Mouse (Mus musculus) CH12.LX (cell line): ENCODE data around the gene Hils1. TPM values are rescaled to one million over a fixed set of nuclear protein-coding genes. Genes with fewer than 3 reads are reported as not detected.

Source experiments
- DNase-seq: peaks from one replicate; pipeline ENCODE4 v3.0.0-alpha.2; 2013; ENCODE audit errors: extremely low read depth
- H3K27ac ChIP-seq: 2 replicates; pipeline ENCODE4 v1.5.1; 2012; ENCODE audit warnings: low read depth, mild to moderate bottlenecking, control low read depth, moderate library complexity; ENCODE audit not compliant: insufficient read depth
- H3K27me3 ChIP-seq: replicated peaks from 2 replicates; pipeline ENCODE3; 2012; ENCODE audit warnings: inconsistent platforms
- H3K36me3 ChIP-seq, 2 experiments: replicated peaks in 1 of 2; 2 replicates each; pipeline versions ENCODE3 to v1.6.1; 2012; ENCODE audit warnings: inconsistent platforms in 1 of 2, low read length in 1 of 2, mild to moderate bottlenecking in 1 of 2, mixed read lengths in 1 of 2, moderate library complexity in 1 of 2; ENCODE audit not compliant: control insufficient read depth in 1 of 2, insufficient read depth in 1 of 2
- H3K4me1 ChIP-seq, 2 experiments: 2 replicates each; pipeline ENCODE4 v1.6.1; 2012; ENCODE audit warnings: inconsistent platforms in 1 of 2, moderate library complexity in 1 of 2; ENCODE audit not compliant: insufficient read depth in 2 of 2, control insufficient read depth in 1 of 2
- H3K4me2 ChIP-seq: 2 replicates; pipeline ENCODE4 v1.6.1; 2012; ENCODE audit warnings: low read depth, mild to moderate bottlenecking, control low read depth; ENCODE audit not compliant: poor library complexity, insufficient read depth, severe bottlenecking
- H3K4me3 ChIP-seq, 3 experiments: fragments of 150-350 bp in 1 of 3; sonication (generic) in 1 of 3; replicated peaks in 1 of 3; 2 replicates each; pipeline versions ENCODE3 to v1.5.1; 2011 to 2012; ENCODE audit warnings: low read depth in 2 of 3, low read length in 2 of 3, mild to moderate bottlenecking in 2 of 3, moderate library complexity in 2 of 3, control low read depth in 1 of 3, improper control_type of control experiment in 1 of 3, inconsistent platforms in 1 of 3, mixed read lengths in 1 of 3; ENCODE audit not compliant: poor library complexity in 1 of 3
- H3K79me2 ChIP-seq: replicated peaks from 2 replicates; pipeline ENCODE4 v1.6.1; 2012; ENCODE audit warnings: mild to moderate bottlenecking, moderate library complexity; ENCODE audit not compliant: control insufficient read depth, poor library complexity, insufficient read depth, severe bottlenecking; ENCODE audit errors: extremely low read depth
- H3K9ac ChIP-seq: 2 replicates; pipeline ENCODE4 v1.6.1; 2012; ENCODE audit warnings: low read depth, mild to moderate bottlenecking, control low read depth, moderate library complexity; ENCODE audit not compliant: insufficient read depth
- H3K9me3 ChIP-seq: replicated peaks from 2 replicates; pipeline ENCODE3; 2012; ENCODE audit warnings: low read length, inconsistent platforms, mixed read lengths
- BHLHE40 ChIP-seq: IDR thresholded peaks from 2 replicates; pipeline ENCODE4 v1.6.1; 2011; ENCODE audit warnings: mild to moderate bottlenecking, low read depth, low read length, improper control_type of control experiment
- CHD1 ChIP-seq: IDR thresholded peaks from 2 replicates; pipeline ENCODE4 v1.6.1; 2012; ENCODE audit warnings: low read depth, low read length, improper control_type of control experiment, inconsistent platforms
- CHD2 ChIP-seq: IDR thresholded peaks from 2 replicates; pipeline ENCODE4 v1.6.1; 2011; ENCODE audit warnings: low read length, improper control_type of control experiment
- CTCF ChIP-seq, 2 experiments: IDR thresholded peaks in 1 of 2; conservative IDR thresholded peaks in 1 of 2; 2 replicates each; pipeline ENCODE4 v1.5.1; 2011 to 2012; ENCODE audit warnings: low read depth in 2 of 2, low read length in 2 of 2, improper control_type of control experiment in 1 of 2, inconsistent platforms in 1 of 2, mild to moderate bottlenecking in 1 of 2, moderate library complexity in 1 of 2
- ELF1 ChIP-seq: IDR thresholded peaks from 2 replicates; pipeline ENCODE4 v1.6.1; 2014; ENCODE audit warnings: low read depth, mild to moderate bottlenecking, inconsistent platforms, low read length, improper control_type of control experiment
- EP300 ChIP-seq: IDR thresholded peaks from 2 replicates; pipeline ENCODE4 v1.6.1; 2011; ENCODE audit warnings: low read length, improper control_type of control experiment
- GABPA ChIP-seq: IDR thresholded peaks from 2 replicates; pipeline ENCODE4 v1.6.1; 2012; ENCODE audit warnings: low read depth, low read length, improper control_type of control experiment, inconsistent platforms; ENCODE audit not compliant: insufficient replicate concordance
- HCFC1 ChIP-seq: IDR thresholded peaks from 2 replicates; pipeline ENCODE4 v1.6.1; 2012; ENCODE audit warnings: low read depth, mild to moderate bottlenecking, inconsistent platforms, low read length, improper control_type of control experiment
- IRF4 ChIP-seq: IDR thresholded peaks from 2 replicates; pipeline ENCODE4 v1.6.1; 2014; ENCODE audit warnings: low read depth, mild to moderate bottlenecking, inconsistent platforms, low read length, improper control_type of control experiment
- JUN ChIP-seq: IDR thresholded peaks from 2 replicates; pipeline ENCODE4 v1.6.1; 2011; ENCODE audit warnings: low read depth, mild to moderate bottlenecking, low read length, improper control_type of control experiment, moderate library complexity; ENCODE audit not compliant: insufficient read depth
- JUND ChIP-seq: conservative IDR thresholded peaks from 2 replicates; pipeline ENCODE4 v1.6.1; 2011; ENCODE audit warnings: low read depth, low read length, improper control_type of control experiment
- MAFK ChIP-seq: IDR thresholded peaks from 2 replicates; pipeline ENCODE4 v1.6.1; 2011; ENCODE audit warnings: low read length, improper control_type of control experiment; ENCODE audit not compliant: insufficient replicate concordance
- MAX ChIP-seq: IDR thresholded peaks from 2 replicates; pipeline ENCODE4 v1.6.1; 2011; ENCODE audit warnings: low read length, improper control_type of control experiment
- MEF2A ChIP-seq: IDR thresholded peaks from 2 replicates; pipeline ENCODE4 v1.6.1; 2014; ENCODE audit warnings: low read depth, mild to moderate bottlenecking, inconsistent platforms, low read length, improper control_type of control experiment, borderline replicate concordance
- MYC ChIP-seq: IDR thresholded peaks from 2 replicates; pipeline ENCODE4 v1.6.1; 2011; ENCODE audit warnings: low read depth, mild to moderate bottlenecking, improper control_type of control experiment, low read length
- NELFE ChIP-seq: IDR thresholded peaks from 2 replicates; pipeline ENCODE4 v1.6.1; 2011; ENCODE audit warnings: low read depth, low read length, improper control_type of control experiment
- NRF1 ChIP-seq: IDR thresholded peaks from 2 replicates; pipeline ENCODE4 v1.6.1; 2014; ENCODE audit warnings: low read depth, mild to moderate bottlenecking, inconsistent platforms, low read length, improper control_type of control experiment, moderate library complexity
- PAX5 ChIP-seq: IDR thresholded peaks from 2 replicates; pipeline ENCODE4 v1.6.1; 2012; ENCODE audit warnings: low read length, inconsistent platforms, mixed read lengths
- POLR2A ChIP-seq: IDR thresholded peaks from 2 replicates; pipeline ENCODE4 v1.6.1; 2011; ENCODE audit warnings: low read depth, mild to moderate bottlenecking, improper control_type of control experiment, low read length
- POLR2AphosphoS2 ChIP-seq: IDR thresholded peaks from 2 replicates; pipeline ENCODE4 v1.6.1; 2011; ENCODE audit warnings: low read depth, low read length, improper control_type of control experiment
- RAD21 ChIP-seq: IDR thresholded peaks from 2 replicates; pipeline ENCODE4 v1.6.1; 2011; ENCODE audit warnings: low read depth, mild to moderate bottlenecking, low read length, improper control_type of control experiment, moderate library complexity
- RCOR1 ChIP-seq: conservative IDR thresholded peaks from 2 replicates; pipeline ENCODE4 v1.6.1; 2012; ENCODE audit warnings: low read depth, mild to moderate bottlenecking, inconsistent platforms, low read length, improper control_type of control experiment
- SIN3A ChIP-seq: IDR thresholded peaks from 2 replicates; pipeline ENCODE4 v1.6.1; 2012; ENCODE audit warnings: low read length, improper control_type of control experiment, inconsistent platforms
- SMC3 ChIP-seq: IDR thresholded peaks from 2 replicates; pipeline ENCODE4 v1.6.1; 2011; ENCODE audit warnings: low read depth, low read length, improper control_type of control experiment
- TBP ChIP-seq: conservative IDR thresholded peaks from 2 replicates; pipeline ENCODE4 v1.6.1; 2011; ENCODE audit warnings: low read depth, low read length, improper control_type of control experiment
- UBTF ChIP-seq: IDR thresholded peaks from 2 replicates; pipeline ENCODE4 v1.6.1; 2012; ENCODE audit warnings: low read depth, mild to moderate bottlenecking, inconsistent platforms, low read length, improper control_type of control experiment, moderate library complexity
- USF1 ChIP-seq: IDR thresholded peaks from 2 replicates; pipeline ENCODE4 v1.6.1; 2014; ENCODE audit warnings: low read depth, mild to moderate bottlenecking, inconsistent platforms, low read length, improper control_type of control experiment
- ZC3H11A ChIP-seq: IDR thresholded peaks from 2 replicates; pipeline ENCODE4 v1.6.1; 2012; ENCODE audit warnings: low read depth, mild to moderate bottlenecking, inconsistent platforms, low read length, improper control_type of control experiment
- ZMIZ1 ChIP-seq: IDR thresholded peaks from 2 replicates; pipeline ENCODE4 v1.6.1; 2012; ENCODE audit warnings: low read depth, mild to moderate bottlenecking, inconsistent platforms, low read length, improper control_type of control experiment
- ZNF384 ChIP-seq: IDR thresholded peaks from 2 replicates; pipeline ENCODE4 v1.6.1; 2012; ENCODE audit warnings: low read depth, low read length, improper control_type of control experiment, inconsistent platforms
- dilution Hi-C: fragments of 300-500 bp; cut with MboI; formaldehyde crosslinking; loops from 2 replicates; pipeline ENCODE4 v1.14.3; 2020; ENCODE audit warnings: low sequenced_read_pairs; ENCODE audit not compliant: extremely low pct_unique_long_range_greater_than_20kb, extremely low pct_ligation_motif_present
- in situ Hi-C: fragments of 300-500 bp; cut with MboI; formaldehyde crosslinking; loops from 3 replicates; pipeline ENCODE4 v1.14.3; 2019; ENCODE audit warnings: low sequenced_read_pairs, low pct_ligation_motif_present, low pct_unique_long_range_greater_than_20kb, mixed read lengths
- polyA plus RNA-seq: library from polyadenylated mRNA; unstranded; fragments of >175 nt; gene quantifications from 2 replicates; pipeline ENCODE4 v1.2.1, GENCODE M21; 2012; ENCODE audit warnings: low read depth; ENCODE audit not compliant: insufficient read length
- total RNA-seq, 2 experiments: library from RNA; depleted of rRNA; stranded (reverse); fragments of 300-350 nt in 1 of 2; fragments of >200 nt in 1 of 2; gene quantifications; 2 replicates each; pipeline ENCODE4 v1.2.3; 2012 to 2014

Gene Hils1
- total and polyA plus RNA-seq, 3 experiments: not detected

DNA sequence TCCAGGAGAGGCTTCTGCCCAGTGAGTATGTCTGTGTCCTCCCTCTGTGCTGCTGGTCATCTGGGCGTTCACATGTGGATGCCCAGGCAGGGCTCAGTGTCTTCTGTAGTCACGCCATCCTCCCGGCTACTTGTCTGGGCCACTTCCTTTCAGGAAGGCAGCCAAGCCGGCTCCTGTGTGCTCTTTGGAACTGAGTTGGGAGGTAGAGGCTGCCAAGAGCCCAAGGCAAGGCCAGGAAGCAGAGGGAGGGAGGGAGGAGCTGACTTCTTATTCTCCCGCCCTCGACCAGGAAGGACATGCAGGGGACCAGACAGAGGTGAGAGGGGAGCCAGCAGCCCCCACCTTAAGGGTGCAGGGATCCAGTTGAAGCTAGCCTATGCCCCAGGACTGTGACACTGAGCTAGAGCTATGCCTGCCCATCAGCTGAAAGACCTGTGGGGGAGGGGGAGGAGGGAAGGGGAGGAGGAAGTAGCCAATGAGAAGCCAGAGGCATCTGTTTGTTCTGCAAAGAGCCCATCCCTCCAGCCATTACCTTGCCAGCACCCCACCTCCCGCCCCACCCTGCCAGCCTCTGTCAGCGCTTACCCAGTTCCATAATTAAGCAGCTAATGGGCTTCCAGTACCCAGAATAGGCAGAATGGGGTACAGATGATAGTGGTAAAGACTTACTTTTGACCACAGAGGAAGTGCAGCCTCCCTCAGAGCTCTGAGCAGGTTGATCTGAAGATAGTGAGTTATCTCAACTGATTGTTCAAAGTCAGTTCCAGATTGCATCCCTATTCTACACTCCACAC lies 9.1 kb upstream of the Hils1 start:
- H3K4me1 ChIP-seq: peaks cover 10 to 20% of the 10 kb centered on the region in 2 experiments
- no peak overlapping the region for H3K27ac ChIP-seq
- no peak for TF ChIP-seq HCFC1
- no peak for TF ChIP-seq MYC
- TF ChIP-seq RAD21: no peak
- TF ChIP-seq TBP: no peak
- TF ChIP-seq ZC3H11A: no peak
- TF ChIP-seq JUN: no peak
- TF ChIP-seq RCOR1: no peak
- TF ChIP-seq UBTF: no peak
- no peak for TF ChIP-seq POLR2AphosphoS2
- no peak for TF ChIP-seq MEF2A
- TF ChIP-seq CHD1: no peak
- no peak for TF ChIP-seq CHD2
- TF ChIP-seq PAX5: no peak
- TF ChIP-seq MAX: no peak
- TF ChIP-seq ZMIZ1: no peak
- TF ChIP-seq BHLHE40: no peak
- no peak for TF ChIP-seq POLR2A
- no peak for TF ChIP-seq GABPA
- TF ChIP-seq EP300: no peak
- H3K4me3 ChIP-seq: no peak overlapping the region
- no peaks in the 10 kb centered on the region for H3K79me2 ChIP-seq
- dilution Hi-C loops (no loop called here), in situ Hi-C loops (no loop called here)
- no peak for DNase-seq
- H3K36me3 ChIP-seq: no peaks in the 10 kb centered on the region
- H3K9me3 ChIP-seq: no peaks in the 10 kb centered on the region
- no peak overlapping the region for H3K9ac ChIP-seq
- H3K27me3 ChIP-seq: peaks cover 73% of the 10 kb centered on the region
- no peak overlapping the region for H3K4me2 ChIP-seq

DNA sequence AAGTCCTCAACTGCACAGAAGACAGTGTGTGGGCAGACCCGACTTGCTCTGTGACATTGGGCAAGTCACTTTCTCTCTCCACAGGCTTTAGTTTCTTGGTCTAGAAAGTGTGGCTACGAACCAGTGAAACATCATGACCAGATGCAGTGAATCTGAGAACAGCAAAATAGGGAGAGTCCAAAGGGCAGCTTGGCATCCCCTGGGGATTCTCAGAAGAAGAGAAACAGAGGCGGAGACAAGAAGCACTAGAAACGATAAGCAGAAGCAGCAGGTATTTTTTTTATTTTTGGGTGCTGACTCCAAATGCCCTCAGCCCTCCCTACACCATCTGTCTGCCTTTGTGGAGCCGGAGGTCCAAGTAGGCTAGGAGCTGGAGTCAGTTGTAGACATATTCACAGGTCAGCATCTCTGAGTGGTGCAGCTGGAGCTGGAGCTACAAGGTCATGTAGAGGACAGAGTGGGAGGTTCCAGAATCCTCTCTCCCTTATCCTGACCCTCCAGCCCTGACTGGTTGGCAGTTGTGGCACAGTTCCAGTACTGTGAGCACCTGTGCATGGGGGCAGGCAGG lies 4.8 kb upstream of the Hils1 start:
- no peak overlapping the region for H3K27ac ChIP-seq
- peaks cover 71% of the 10 kb centered on the region for H3K27me3 ChIP-seq
- in situ Hi-C loops: no loop called here
- peaks cover 10 to 21% of the 10 kb centered on the region in 2 experiments for H3K4me1 ChIP-seq
- no peak overlapping the region for H3K4me3 ChIP-seq
- H3K36me3 ChIP-seq: no peaks in the 10 kb centered on the region
- dilution Hi-C loops: no loop called here
- peak; percentile 85 for DNase-seq
- H3K79me2 ChIP-seq: no peaks in the 10 kb centered on the region
- no peaks in the 10 kb centered on the region for H3K9me3 ChIP-seq
- no peak overlapping the region for H3K9ac ChIP-seq
- peak overlapping the region; percentile 39; the same call in 1 of the 2 replicates for H3K4me2 ChIP-seq
- TF ChIP-seq POLR2AphosphoS2 (no peak), NELFE (no peak), USF1 (no peak), SIN3A (no peak), HCFC1 (no peak), JUN (no peak), POLR2A (no peak), UBTF (no peak), IRF4 (peak; percentile 70; the same call in 1 of the 2 replicates), NRF1 (no peak), ELF1 (no peak), MYC (no peak), CHD1 (no peak), BHLHE40 (peak; percentile 28), CTCF (conservative IDR thresholded peaks at IDR 0.05 in 1 of 2, IDR thresholded peaks at IDR 0.05 in 1 of 2; ENCODE audit: low read depth in 2 of 2, low read length in 2 of 2) (no peak), ZC3H11A (no peak), GABPA (no peak), MAFK (0 out of 2 replicates have a peak, but pooled peaks have one; percentile 37), SMC3 (no peak), CHD2 (no peak), MAX (no peak), ZNF384 (peak; percentile 70), JUND (no peak), EP300 (peak; percentile 28; the same call in 1 of the 2 replicates)
